Mouse (Mus musculus) testis, adult 2 months (tissue): ENCODE data around the gene Npm1.

Experiments
- CTCF ChIP-seq: fragments of 200-500 bp; IDR thresholded peaks from 2 replicates; pipeline ENCODE4 v1.5.1; 2012; ENCODE audit warnings: low read depth, mild to moderate bottlenecking, inconsistent platforms, low read length, moderate library complexity; ENCODE audit not compliant: control insufficient read depth, insufficient read depth, insufficient replicate concordance
- POLR2A ChIP-seq: fragments of 200-500 bp; IDR thresholded peaks from 2 replicates; pipeline ENCODE4 v1.6.1; 2012; ENCODE audit warnings: low read depth, mild to moderate bottlenecking, inconsistent platforms, low read length, moderate library complexity; ENCODE audit not compliant: control insufficient read depth

GRCm38 (mm10) chr11:33202972-33203371, 40.0 kb upstream of the Npm1 start:
- TF ChIP-seq CTCF (no peak), POLR2A (no peak)
